ENCODE assay signal across 14 mouse cellular contexts in genomic region chr10:84021167-84022120, GRCm38 (mm10).
DNase-seq lines count a peak whose midpoint lies in the region; ATAC-seq lines count a peak whose summit lies in the region.
"Had no signal": no experiment of that assay in that cellular context is flagged by ENCODE, and none has a peak within 500 bp of the region (broad histone marks: within the 10 kb centered on the region; RNA-seq: fewer than 3 reads in every experiment).

No protein-coding gene starts in this region.

- H3K27me3 ChIP-seq in hindbrain, embryonic 11.5 days (ENCODE audit: control insufficient read depth, insufficient read depth, low read length): no peaks in the 10 kb centered on the region
- H3K27me3 ChIP-seq in hindbrain, embryonic 14.5 days (ENCODE audit: control insufficient read depth, insufficient read depth, low read length): no peaks in the 10 kb centered on the region
- no peaks in the 10 kb centered on the region for H3K27me3 ChIP-seq in neural tube, embryonic 15.5 days (replicated peaks)

- H3K9ac ChIP-seq in hindbrain, embryonic 11.5 days (ENCODE audit: low read depth, low read length): no peak overlapping the region
- H3K9ac ChIP-seq in hindbrain, embryonic 14.5 days: no peak overlapping the region
- H3K9ac ChIP-seq in neural tube, embryonic 15.5 days (replicated peaks): no peak overlapping the region
- H3K9ac ChIP-seq: liver, embryonic 14.5 days had no signal

- no peak overlapping the region for H3K4me3 ChIP-seq in hindbrain, embryonic 11.5 days (ENCODE audit: low read depth, low read length)
- no peak overlapping the region for H3K4me3 ChIP-seq in hindbrain, embryonic 14.5 days (replicated peaks; ENCODE audit: low read length)
- no peak overlapping the region for H3K4me3 ChIP-seq in neural tube, embryonic 15.5 days (replicated peaks)

- no peaks in the 10 kb centered on the region for H3K9me3 ChIP-seq in hindbrain, embryonic 11.5 days (ENCODE audit: control insufficient read depth, low read length)
- H3K9me3 ChIP-seq in hindbrain, embryonic 14.5 days (ENCODE audit: control insufficient read depth, low read length): no peaks in the 10 kb centered on the region
- no peaks in the 10 kb centered on the region for H3K9me3 ChIP-seq in neural tube, embryonic 15.5 days (replicated peaks)

- H3K4me2 ChIP-seq in hindbrain, embryonic 11.5 days (replicated peaks; ENCODE audit: low read depth, low read length): no peak overlapping the region
- no peak overlapping the region for H3K4me2 ChIP-seq in hindbrain, embryonic 14.5 days (replicated peaks)
- no peak overlapping the region for H3K4me2 ChIP-seq in neural tube, embryonic 15.5 days

- no peak for ATAC-seq in hindbrain, embryonic 11.5 days (ENCODE audit: low FRiP score)
- no peak for ATAC-seq in hindbrain, embryonic 14.5 days (ENCODE audit: low FRiP score)
- ATAC-seq in neural tube, embryonic 15.5 days (ENCODE audit: low FRiP score): no peak
- ATAC-seq: activated CD4-positive, CD25-positive, alpha-beta regulatory T cell, adult 4 months had no signal

- 65% methylated on average over 12 of the region's 12 CpGs for WGBS in hindbrain, embryonic 11.5 days
- WGBS in hindbrain, embryonic 14.5 days: 84% methylated on average over 12 of the region's 12 CpGs
- WGBS in neural tube, embryonic 15.5 days: 79% methylated on average over 12 of the region's 12 CpGs

- DNase-seq in adrenal gland, adult 2 months: peak; percentile 15
- DNase-seq in adrenal gland, postnatal 36 days: no peak
- peak; percentile 15 for DNase-seq in hindbrain, embryonic 11.5 days (ENCODE audit: low spot score)
- no peak for DNase-seq in hindbrain, embryonic 14.5 days (ENCODE audit: low spot score)
- peak; percentile 33 for DNase-seq in neural tube, embryonic 10.5 days (ENCODE audit: extremely low spot score, low spot score)
- peak; percentile 56 for DNase-seq in mesoderm, embryonic 11.5 days (ENCODE audit: low read depth, low spot score)
- no peak for DNase-seq in urinary bladder, postnatal 36 days (ENCODE audit: low spot score in 2 of 2)
- DNase-seq: cerebellum, adult 11-12 months; kidney, postnatal 14 days; layer of hippocampus, adult 9-11 months; right cerebral cortex, postnatal 25 days had no signal

- H3K27ac ChIP-seq in hindbrain, embryonic 11.5 days (ENCODE audit: low read depth, low read length): no peak overlapping the region
- H3K27ac ChIP-seq in hindbrain, embryonic 14.5 days: no peak overlapping the region
- no peak overlapping the region for H3K27ac ChIP-seq in neural tube, embryonic 15.5 days (replicated peaks)
- H3K27ac ChIP-seq: liver, embryonic 14.5 days had no signal

- no peaks in the 10 kb centered on the region for H3K4me1 ChIP-seq in hindbrain, embryonic 11.5 days (replicated peaks; ENCODE audit: control insufficient read depth, insufficient read depth, low read length)
- no peaks in the 10 kb centered on the region for H3K4me1 ChIP-seq in hindbrain, embryonic 14.5 days (replicated peaks; ENCODE audit: control insufficient read depth, insufficient read depth, low read length)
- peaks cover 9% of the 10 kb centered on the region for H3K4me1 ChIP-seq in neural tube, embryonic 15.5 days

- H3K36me3 ChIP-seq in hindbrain, embryonic 11.5 days (ENCODE audit: control insufficient read depth, insufficient read depth, low read length): no peaks in the 10 kb centered on the region
- no peaks in the 10 kb centered on the region for H3K36me3 ChIP-seq in hindbrain, embryonic 14.5 days (replicated peaks; ENCODE audit: control insufficient read depth, insufficient read depth)
- H3K36me3 ChIP-seq in neural tube, embryonic 15.5 days: no peaks in the 10 kb centered on the region

Comparison
In these comparisons a context has a peak if more than half of its experiments do, and no peak if none do; other contexts are left out.
1. DNase-seq: peak in adrenal gland, adult 2 months (single experiment), hindbrain, embryonic 11.5 days (single experiment), neural tube, embryonic 10.5 days (single experiment) and mesoderm, embryonic 11.5 days (single experiment); none in adrenal gland, postnatal 36 days (0 of 2), hindbrain, embryonic 14.5 days (single experiment) and urinary bladder, postnatal 36 days (0 of 2).